Mouse (Mus musculus) heart, postnatal 0 days (tissue): Measurements from ENCODE around the gene Vmn1r75. TPM values are rescaled to one million over a fixed set of nuclear protein-coding genes. Genes with fewer than 3 reads are reported as not detected.

Experiments used
- ATAC-seq: fragments of 200-750 bp; cut with Nextera tagmentation; 2 replicates; pipeline ENCODE4 v1.8.0; 2017; ENCODE audit warnings: low read depth, moderate number of reproducible peaks, moderate library complexity; ENCODE audit not compliant: insufficient read depth
- DNase-seq: peaks from one replicate; pipeline ENCODE4 v3.0.0-alpha.2; 2016; ENCODE audit warnings: low spot score
- H3K27ac ChIP-seq: fragments of 300-500 bp; sonication (generic); 2 replicates; pipeline ENCODE4 v1.5.1; 2014; ENCODE audit warnings: low read depth, mild to moderate bottlenecking
- H3K27me3 ChIP-seq: fragments of 300-500 bp; sonication (generic); 2 replicates; pipeline ENCODE4 v1.6.1; 2014; ENCODE audit warnings: low read length, mixed read lengths; ENCODE audit not compliant: control insufficient read depth, insufficient read depth
- H3K36me3 ChIP-seq: fragments of 300-500 bp; sonication (generic); replicated peaks from 2 replicates; pipeline ENCODE4 v1.6.1; 2014; ENCODE audit warnings: low read length, mixed read lengths; ENCODE audit not compliant: control insufficient read depth, insufficient read depth
- H3K4me1 ChIP-seq: fragments of 300-500 bp; sonication (generic); 2 replicates; pipeline ENCODE4 v1.6.1; 2014; ENCODE audit warnings: antibody characterized with exemption; ENCODE audit not compliant: control insufficient read depth, insufficient read depth
- H3K4me2 ChIP-seq: fragments of 300-500 bp; sonication (generic); 2 replicates; pipeline ENCODE4 v1.6.1; 2014; ENCODE audit warnings: low read depth, mild to moderate bottlenecking, low read length, moderate library complexity
- H3K4me3 ChIP-seq: fragments of 300-500 bp; sonication (generic); 2 replicates; pipeline ENCODE4 v1.5.1; 2014; ENCODE audit warnings: low read depth, low read length
- H3K9ac ChIP-seq: fragments of 300-500 bp; sonication (generic); replicated peaks from 2 replicates; pipeline ENCODE4 v1.6.1; 2014; ENCODE audit warnings: low read depth, low read length, mixed read lengths
- H3K9me3 ChIP-seq: fragments of 300-500 bp; sonication (generic); replicated peaks from 2 replicates; pipeline ENCODE4 v1.6.1; 2016; ENCODE audit warnings: low read length; ENCODE audit not compliant: control insufficient read depth
- CTCF ChIP-seq: IDR thresholded peaks from 2 replicates; pipeline ENCODE4 v1.5.1; 2016; ENCODE audit warnings: antibody characterized with exemption, control low read depth, low read depth
- EP300 ChIP-seq: IDR thresholded peaks from 2 replicates; pipeline ENCODE4 v1.6.1; 2016; ENCODE audit warnings: antibody characterized with exemption, low read depth
- WGBS: fragments of 180-500 bp; shearing (Covaris S2); extraction: QIAGEN DNeasy Blood & Tissue Kit; methylation state at CpG from one replicate; pipeline ENCODE4 v1.1.7; 2014; 5-methylcytosine and 5-hydroxymethylcytosine counted together
- polyA plus RNA-seq: library from polyadenylated mRNA; unstranded; fragments of >200 nt; fragmentation: Nextera tagmentation; extraction: Ambion mirVana; gene quantifications from 2 replicates; pipeline ENCODE4 v1.2.1, GENCODE M21; 2015
- total RNA-seq: library from RNA; depleted of rRNA; stranded (reverse); fragments of >200 nt; gene quantifications from 2 replicates; pipeline ENCODE4 v1.2.3, GENCODE M21; 2014; ENCODE audit warnings: low replicate concordance; rRNA removed

The Vmn1r75 gene
- total RNA-seq (not detected in 2 replicates), polyA plus RNA-seq (not detected in 2 replicates)

- no peak within 1 kb of the TSS for H3K27ac ChIP-seq
- peaks cover 5% of the 10 kb centered on the region; the same call in 1 of the 2 replicates for H3K9me3 ChIP-seq
Observed at GRCm38 (mm10) chr7:11874330-11874729, at the start of gene Vmn1r75. TSS of gene Vmn1r75 (plus strand) at chr7:11874630.

GRCm38 (mm10) chr7:11833680-11834079 is 40.8 kb upstream of the Vmn1r75 start, which contains the start of gene Vmn1r74:
TSS of gene Vmn1r74 (plus strand) at chr7:11833980.
- TF ChIP-seq EP300 (no peak), CTCF (no peak)
- no peak for ATAC-seq
- Histone ChIP-seq H3K27ac (no peak within 1 kb of the TSS), H3K27me3 (no peaks in the 10 kb centered on the region), H3K9me3 (0 out of 2 replicates have a peak, but pooled peaks cover 3% of the 10 kb centered on the region), H3K36me3 (no peaks in the 10 kb centered on the region), H3K4me3 (no peak within 1 kb of the TSS), H3K4me1 (no peaks in the 10 kb centered on the region), H3K9ac (no peak within 1 kb of the TSS), H3K4me2 (no peak within 1 kb of the TSS)
- WGBS, result 63% methylated on average over 2 of the region's 2 CpGs
- DNase-seq, result no peak

More at GRCm38 (mm10) chr7:11874330-11874729, at the start of gene Vmn1r75:
- no peak within 1 kb of the TSS for H3K4me3 ChIP-seq
- DNase-seq (no peak), ATAC-seq (no peak)
- no peaks in the 10 kb centered on the region for H3K4me1 ChIP-seq
- H3K27me3 ChIP-seq, result no peaks in the 10 kb centered on the region
- H3K4me2 ChIP-seq, result no peak within 1 kb of the TSS
- no peak for TF ChIP-seq EP300
- TF ChIP-seq CTCF, result no peak
- H3K9ac ChIP-seq, result no peak within 1 kb of the TSS
- H3K36me3 ChIP-seq, result no peaks in the 10 kb centered on the region

Other genes with a start within 250 kb of the Vmn1r75 start
- gene Vmn1r72, start 194.5 kb upstream of the Vmn1r75 start, total RNA-seq, result not detected in 2 replicates
- not detected in 2 replicates for gene Vmn1r72, start 194.5 kb upstream of the Vmn1r75 start, polyA plus RNA-seq
- not detected in 2 replicates for gene Vmn1r73, start 144.4 kb upstream of the Vmn1r75 start, total RNA-seq
- gene Vmn1r73, start 144.4 kb upstream of the Vmn1r75 start, polyA plus RNA-seq, result not detected in 2 replicates
- gene Vmn1r74, start 40.6 kb upstream of the Vmn1r75 start, total RNA-seq, result not detected in 2 replicates
- not detected in 2 replicates for gene Vmn1r74, start 40.6 kb upstream of the Vmn1r75 start, polyA plus RNA-seq
- gene Vmn1r76, start 63.6 kb downstream of the Vmn1r75 start, total RNA-seq, result not detected in 2 replicates
- not detected in 2 replicates for gene Vmn1r76, start 63.6 kb downstream of the Vmn1r75 start, polyA plus RNA-seq
- not detected in 2 replicates for gene Vmn1r77, start 162.1 kb downstream of the Vmn1r75 start, total RNA-seq
- gene Vmn1r77, start 162.1 kb downstream of the Vmn1r75 start, polyA plus RNA-seq, result not detected in 2 replicates